Mouse (Mus musculus) spleen, adult 2 months (tissue): Measurements from ENCODE around the gene Nfix.

Source experiments
- CTCF ChIP-seq: fragments of 200-500 bp; IDR thresholded peaks from 2 replicates; pipeline ENCODE4 v1.5.1; 2011; ENCODE audit warnings: mild to moderate bottlenecking, inconsistent platforms; ENCODE audit not compliant: insufficient read depth, insufficient read length, insufficient replicate concordance; ENCODE audit errors: extremely low read depth
- POLR2A ChIP-seq: fragments of 200-500 bp; IDR thresholded peaks from 2 replicates; pipeline ENCODE4 v1.6.1; 2011; ENCODE audit warnings: low read depth, low read length, inconsistent platforms

GRCm38 (mm10) chr8:84792429-84792947, 7.7 kb downstream of the Nfix start:
- TF ChIP-seq CTCF = no peak
- TF ChIP-seq POLR2A = no peak
